ENCODE assay signal across 21 mouse cellular contexts in the genomic region with DNA sequence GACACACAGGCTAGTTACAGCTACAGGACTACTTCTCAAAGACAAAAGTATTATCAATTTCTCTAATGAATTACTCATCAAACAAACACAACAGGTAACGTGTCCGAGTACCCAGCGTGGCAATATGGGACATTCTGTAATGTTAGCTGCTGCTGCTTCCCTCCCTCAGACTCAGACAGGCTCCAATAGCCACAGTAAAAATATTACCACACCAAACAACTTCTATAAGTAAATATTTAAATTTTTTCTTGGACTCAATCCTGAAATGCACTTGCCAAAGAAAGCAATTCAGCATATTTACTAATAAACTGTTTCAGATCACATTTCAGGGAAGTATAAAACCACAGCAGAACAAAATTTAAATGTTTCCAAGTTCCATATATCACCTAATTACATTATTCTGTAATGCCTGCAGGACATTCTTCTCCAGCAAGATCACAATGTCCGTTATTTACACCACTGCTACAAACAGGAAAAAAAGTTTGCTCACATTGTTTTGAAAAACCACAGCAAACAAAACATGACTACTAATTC. TPM values are rescaled to one million over a fixed set of nuclear protein-coding genes. Genes with fewer than 3 reads are reported as not detected.
DNase-seq lines count a peak whose midpoint lies in the region; ATAC-seq and TF ChIP-seq lines count a peak whose summit lies in the region.
"Had no signal": no experiment of that assay in that cellular context is flagged by ENCODE, and none has a peak within 500 bp of the region (broad histone marks: within the 10 kb centered on the region; RNA-seq: fewer than 3 reads in every experiment).

No protein-coding gene starts in this region.

- no peak for TF ChIP-seq EP300 in lung, postnatal 0 days (IDR thresholded peaks at IDR 0.05)

- DNase-seq in intestine, embryonic 14.5 days (ENCODE audit: low spot score), result no peak
- peak; percentile 66 for DNase-seq in kidney, postnatal 0 days (ENCODE audit: low spot score)
- DNase-seq in kidney, adult 11 months, result no peak
- peak; percentile 59 for DNase-seq in lung, postnatal 0 days (ENCODE audit: low spot score)
- DNase-seq in lung, postnatal 10 days, result no peak
- no peak for DNase-seq in heart, adult 9 months (ENCODE audit: low spot score in 2 of 2)
- DNase-seq: adrenal gland, postnatal 14 days; cerebellum, adult 18-20 months; cerebellum, adult 9-11 months; cerebellum, postnatal 36 days; gastrocnemius, postnatal 10 days; heart, adult 18-20 months; heart, postnatal 14 days had no signal

- peaks cover 15% of the 10 kb centered on the region for H3K4me1 ChIP-seq in intestine, embryonic 14.5 days (replicated peaks; ENCODE audit: control insufficient read depth, insufficient read depth, low read length)
- peaks cover 17% of the 10 kb centered on the region; the same call in 1 of the 2 replicates for H3K4me1 ChIP-seq in intestine, embryonic 15.5 days (replicated peaks)
- peaks cover 4% of the 10 kb centered on the region; the same call in 1 of the 2 replicates for H3K4me1 ChIP-seq in kidney, postnatal 0 days (replicated peaks; ENCODE audit: insufficient read depth, low read length)
- peaks cover 7% of the 10 kb centered on the region; the same call in 1 of the 2 replicates for H3K4me1 ChIP-seq in lung, postnatal 0 days (ENCODE audit: insufficient read depth, low read depth, low read length)

- H3K27me3 ChIP-seq in intestine, embryonic 14.5 days (replicated peaks; ENCODE audit: control insufficient read depth, insufficient read depth, low read length), result no peaks in the 10 kb centered on the region
- H3K27me3 ChIP-seq in intestine, embryonic 15.5 days (replicated peaks), result no peaks in the 10 kb centered on the region
- no peaks in the 10 kb centered on the region for H3K27me3 ChIP-seq in kidney, postnatal 0 days (ENCODE audit: insufficient read depth, low read length)
- H3K27me3 ChIP-seq in lung, postnatal 0 days (replicated peaks; ENCODE audit: insufficient read depth, low read length), result no peaks in the 10 kb centered on the region
- H3K27me3 ChIP-seq: forebrain, embryonic 12.5 days; heart, embryonic 15.5 days; Patski had no signal

- 63% methylated on average over 4 of the region's 4 CpGs for WGBS in intestine, embryonic 14.5 days
- WGBS in intestine, embryonic 15.5 days, result 54% methylated on average over 4 of the region's 4 CpGs
- WGBS in kidney, postnatal 0 days, result 44% methylated on average over 4 of the region's 4 CpGs
- 48% methylated on average over 4 of the region's 4 CpGs for WGBS in lung, postnatal 0 days

- H3K27ac ChIP-seq in intestine, embryonic 14.5 days (ENCODE audit: low read depth), result 0 out of 2 replicates have a peak overlapping the region, but pooled peaks have one; percentile 1
- H3K27ac ChIP-seq in intestine, embryonic 15.5 days, result no peak overlapping the region
- H3K27ac ChIP-seq in kidney, postnatal 0 days, result no peak overlapping the region
- H3K27ac ChIP-seq in lung, postnatal 0 days (ENCODE audit: low read length), result no peak overlapping the region
- H3K27ac ChIP-seq: forebrain, embryonic 12.5 days; heart, embryonic 15.5 days; hindbrain, embryonic 14.5 days had no signal

- no peak for TF ChIP-seq CTCF in kidney, postnatal 0 days (IDR thresholded peaks at IDR 0.05; ENCODE audit: low read depth)
- no peak for TF ChIP-seq CTCF in lung, postnatal 0 days (IDR thresholded peaks at IDR 0.05)

- no peak overlapping the region for H3K9ac ChIP-seq in intestine, embryonic 14.5 days (ENCODE audit: low read length)
- H3K9ac ChIP-seq in intestine, embryonic 15.5 days, result no peak overlapping the region
- no peak overlapping the region for H3K9ac ChIP-seq in kidney, postnatal 0 days (ENCODE audit: low read depth, low read length)
- no peak overlapping the region for H3K9ac ChIP-seq in lung, postnatal 0 days (replicated peaks; ENCODE audit: low read depth)
- H3K9ac ChIP-seq: forebrain, embryonic 12.5 days; heart, embryonic 15.5 days; hindbrain, embryonic 14.5 days had no signal

- no peaks in the 10 kb centered on the region for H3K9me3 ChIP-seq in intestine, embryonic 14.5 days (ENCODE audit: control insufficient read depth, low read length)
- no peaks in the 10 kb centered on the region for H3K9me3 ChIP-seq in intestine, embryonic 15.5 days
- H3K9me3 ChIP-seq in kidney, postnatal 0 days (replicated peaks; ENCODE audit: low read length), result no peaks in the 10 kb centered on the region
- H3K9me3 ChIP-seq in lung, postnatal 0 days (ENCODE audit: low read length), result no peaks in the 10 kb centered on the region
- H3K9me3 ChIP-seq: forebrain, embryonic 12.5 days; heart, embryonic 15.5 days had no signal

- no peaks in the 10 kb centered on the region for H3K36me3 ChIP-seq in intestine, embryonic 14.5 days (ENCODE audit: control insufficient read depth, insufficient read depth, low read length)
- H3K36me3 ChIP-seq in intestine, embryonic 15.5 days, result no peaks in the 10 kb centered on the region
- H3K36me3 ChIP-seq in kidney, postnatal 0 days (ENCODE audit: insufficient read depth, low read length), result no peaks in the 10 kb centered on the region
- H3K36me3 ChIP-seq in lung, postnatal 0 days (ENCODE audit: insufficient read depth, low read length), result no peaks in the 10 kb centered on the region
- H3K36me3 ChIP-seq: forebrain, embryonic 12.5 days; heart, embryonic 15.5 days had no signal

- no peak for ATAC-seq in intestine, embryonic 14.5 days (replicated peaks; ENCODE audit: low FRiP score, low TSS enrichment, low read depth)
- ATAC-seq in intestine, embryonic 15.5 days, result no peak
- ATAC-seq in kidney, postnatal 0 days (replicated peaks; ENCODE audit: low FRiP score, low read depth), result no peak
- peak; percentile 49 for ATAC-seq in lung, postnatal 0 days
- ATAC-seq: activated CD4-positive, CD25-positive, alpha-beta regulatory T cell, adult 4 months; forebrain, embryonic 16.5 days; Patski had no signal

- H3K4me2 ChIP-seq in intestine, embryonic 14.5 days (ENCODE audit: low read length), result no peak overlapping the region
- H3K4me2 ChIP-seq in intestine, embryonic 15.5 days (replicated peaks), result no peak overlapping the region
- H3K4me2 ChIP-seq in kidney, postnatal 0 days (ENCODE audit: low read length), result no peak overlapping the region
- no peak overlapping the region for H3K4me2 ChIP-seq in lung, postnatal 0 days (replicated peaks; ENCODE audit: low read depth, low read length)
- H3K4me2 ChIP-seq: forebrain, embryonic 12.5 days; heart, embryonic 11.5 days; heart, embryonic 15.5 days; hindbrain, embryonic 14.5 days had no signal

- H3K4me3 ChIP-seq in intestine, embryonic 14.5 days (ENCODE audit: low read depth, low read length), result no peak overlapping the region
- H3K4me3 ChIP-seq in intestine, embryonic 15.5 days (replicated peaks), result no peak overlapping the region
- H3K4me3 ChIP-seq in kidney, postnatal 0 days (replicated peaks; ENCODE audit: low read depth, low read length), result no peak overlapping the region
- no peak overlapping the region for H3K4me3 ChIP-seq in lung, postnatal 0 days (ENCODE audit: low read depth, low read length)
- H3K4me3 ChIP-seq: forebrain, embryonic 12.5 days; heart, embryonic 15.5 days had no signal

RNA-seq across cellular contexts. Expression of gene Minos1, which starts 10.6 kb away (rescaled TPM):
- 530 and 580 TPM in 2 replicates for polyA plus RNA-seq in intestine, embryonic 14.5 days (2014; fragmentation: Nextera tagmentation; extraction: Ambion mirVana)
- 640 and 702 TPM in 2 replicates for polyA plus RNA-seq in intestine, embryonic 15.5 days (2015; fragmentation: Nextera tagmentation; extraction: Ambion mirVana)
- polyA plus RNA-seq in kidney, postnatal 0 days (2015; fragmentation: Nextera tagmentation; extraction: Ambion mirVana), result 796 and 875 TPM in 2 replicates
- polyA plus RNA-seq in lung, postnatal 0 days (2015; fragmentation: Nextera tagmentation; extraction: Ambion mirVana), result 474 and 487 TPM in 2 replicates

RNA-seq across cellular contexts. Expression of gene Nbl1, which starts 27.6 kb away (rescaled TPM):
- 50.5 and 55.5 TPM in 2 replicates for polyA plus RNA-seq in intestine, embryonic 14.5 days (2014; fragmentation: Nextera tagmentation; extraction: Ambion mirVana)
- 49.5 and 49.9 TPM in 2 replicates for polyA plus RNA-seq in intestine, embryonic 15.5 days (2015; fragmentation: Nextera tagmentation; extraction: Ambion mirVana)
- polyA plus RNA-seq in kidney, postnatal 0 days (2015; fragmentation: Nextera tagmentation; extraction: Ambion mirVana), result 34.0 and 39.4 TPM in 2 replicates
- 141 and 151 TPM in 2 replicates for polyA plus RNA-seq in lung, postnatal 0 days (2015; fragmentation: Nextera tagmentation; extraction: Ambion mirVana)

RNA-seq across cellular contexts. Expression of gene Htr6, which starts 45.0 kb away (rescaled TPM):
- polyA plus RNA-seq in intestine, embryonic 14.5 days (2014; fragmentation: Nextera tagmentation; extraction: Ambion mirVana), result 0.16 and 0.20 TPM in 2 replicates
- polyA plus RNA-seq in intestine, embryonic 15.5 days (2015; fragmentation: Nextera tagmentation; extraction: Ambion mirVana), result 0.14 and 0.18 TPM in 2 replicates
- 0.12 TPM in 1 of 2 replicates, not detected in the other for polyA plus RNA-seq in kidney, postnatal 0 days (2015; fragmentation: Nextera tagmentation; extraction: Ambion mirVana)
- polyA plus RNA-seq in lung, postnatal 0 days (2015; fragmentation: Nextera tagmentation; extraction: Ambion mirVana), result not detected in 2 replicates
- polyA plus RNA-seq: activated CD4-positive, CD25-positive, alpha-beta regulatory T cell, adult 4 months; heart, embryonic 11.5 days; heart, embryonic 15.5 days had no signal

Comparison
In these comparisons a context has a peak if more than half of its experiments do, and no peak if none do; other contexts are left out.
1. DNase-seq: peak in kidney, postnatal 0 days (single experiment) and lung, postnatal 0 days (single experiment); none in intestine, embryonic 14.5 days (single experiment), kidney, adult 11 months (single experiment), lung, postnatal 10 days (single experiment) and heart, adult 9 months (0 of 2).